ENCODE assay signal across 18 mouse cellular contexts in the genomic region with DNA sequence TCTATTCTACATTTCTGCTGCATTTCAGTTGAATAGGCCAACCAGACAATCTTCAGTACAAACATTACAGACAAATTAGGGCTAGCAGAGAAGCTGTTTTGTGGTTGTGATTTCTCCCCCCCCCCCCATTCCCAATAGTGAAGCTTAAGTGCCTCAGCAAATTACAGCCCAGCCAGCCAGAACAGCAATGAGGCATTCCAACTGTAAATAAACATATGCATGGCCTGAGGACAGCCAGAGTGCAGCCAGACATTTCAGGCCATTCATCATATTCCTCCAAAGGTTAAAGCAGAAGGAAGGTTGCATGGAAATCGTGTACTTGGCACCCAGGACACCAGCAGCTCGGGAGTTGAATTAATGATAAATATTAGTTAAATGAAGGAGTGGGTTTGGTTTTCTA.
A peak's percentile ranks its signal among the peaks of the same experiment; 100 is the strongest.
DNase-seq lines count a peak whose midpoint lies in the region; ATAC-seq lines count a peak whose summit lies in the region.
"Had no signal": no experiment of that assay in that cellular context is flagged by ENCODE, and none has a peak within 500 bp of the region (broad histone marks: within the 10 kb centered on the region; RNA-seq: fewer than 3 reads in every experiment).

No protein-coding gene starts in this region.

- no peak overlapping the region for H3K4me3 ChIP-seq in hindbrain, embryonic 16.5 days (ENCODE audit: low read length)
- H3K4me3 ChIP-seq in hindbrain, embryonic 12.5 days, result no peak overlapping the region
- H3K4me3 ChIP-seq in limb, embryonic 11.5 days (ENCODE audit: low read depth, low read length), result no peak overlapping the region
- H3K4me3 ChIP-seq in limb, embryonic 10.5 days, result no peak overlapping the region
- H3K4me3 ChIP-seq: embryonic facial prominence, embryonic 13.5 days; heart, embryonic 13.5 days had no signal

- no peaks in the 10 kb centered on the region for H3K36me3 ChIP-seq in hindbrain, embryonic 16.5 days (ENCODE audit: control insufficient read depth, insufficient read depth, low read length)
- H3K36me3 ChIP-seq in hindbrain, embryonic 12.5 days, result no peaks in the 10 kb centered on the region
- H3K36me3 ChIP-seq in limb, embryonic 11.5 days (ENCODE audit: control insufficient read depth, insufficient read depth, low read length), result no peaks in the 10 kb centered on the region
- no peaks in the 10 kb centered on the region for H3K36me3 ChIP-seq in limb, embryonic 10.5 days
- H3K36me3 ChIP-seq: embryonic facial prominence, embryonic 13.5 days; heart, embryonic 13.5 days had no signal

- no peaks in the 10 kb centered on the region for H3K27me3 ChIP-seq in hindbrain, embryonic 16.5 days (replicated peaks; ENCODE audit: control insufficient read depth, insufficient read depth, low read length)
- H3K27me3 ChIP-seq in hindbrain, embryonic 12.5 days, result no peaks in the 10 kb centered on the region
- no peaks in the 10 kb centered on the region for H3K27me3 ChIP-seq in limb, embryonic 11.5 days (ENCODE audit: control insufficient read depth, insufficient read depth, low read length)
- H3K27me3 ChIP-seq in limb, embryonic 10.5 days (ENCODE audit: low read depth, poor library complexity, severe bottlenecking), result no peaks in the 10 kb centered on the region
- H3K27me3 ChIP-seq: embryonic facial prominence, embryonic 13.5 days; heart, embryonic 13.5 days had no signal

- ATAC-seq in hindbrain, embryonic 16.5 days, result peak; percentile 65; the same call in 1 of the 2 replicates
- no peak; the same call in 1 of the 2 replicates for ATAC-seq in hindbrain, embryonic 12.5 days (ENCODE audit: low FRiP score)
- no peak for ATAC-seq in limb, embryonic 11.5 days (ENCODE audit: insufficient number of reproducible peaks, low FRiP score, low TSS enrichment, low read depth)
- ATAC-seq: forebrain, embryonic 14.5 days had no signal

- H3K4me1 ChIP-seq in hindbrain, embryonic 16.5 days (ENCODE audit: control insufficient read depth, insufficient read depth, low read depth, low read length), result no peaks in the 10 kb centered on the region
- no peaks in the 10 kb centered on the region for H3K4me1 ChIP-seq in hindbrain, embryonic 12.5 days
- no peaks in the 10 kb centered on the region for H3K4me1 ChIP-seq in limb, embryonic 11.5 days (ENCODE audit: control insufficient read depth, insufficient read depth, low read length)
- H3K4me1 ChIP-seq in limb, embryonic 10.5 days, result no peaks in the 10 kb centered on the region
- H3K4me1 ChIP-seq: embryonic facial prominence, embryonic 13.5 days; heart, embryonic 13.5 days had no signal

- H3K27ac ChIP-seq in hindbrain, embryonic 16.5 days (ENCODE audit: low read depth, low read length), result no peak overlapping the region
- H3K27ac ChIP-seq in hindbrain, embryonic 12.5 days, result no peak overlapping the region
- H3K27ac ChIP-seq in limb, embryonic 11.5 days (replicated peaks; ENCODE audit: low read depth, low read length), result no peak overlapping the region
- no peak overlapping the region for H3K27ac ChIP-seq in limb, embryonic 10.5 days
- H3K27ac ChIP-seq: embryonic facial prominence, embryonic 13.5 days; heart, embryonic 13.5 days; hindbrain, embryonic 14.5 days had no signal

- H3K9me3 ChIP-seq in hindbrain, embryonic 16.5 days (ENCODE audit: control insufficient read depth, low read length), result no peaks in the 10 kb centered on the region
- no peaks in the 10 kb centered on the region for H3K9me3 ChIP-seq in hindbrain, embryonic 12.5 days (replicated peaks)
- H3K9me3 ChIP-seq in limb, embryonic 11.5 days (ENCODE audit: control insufficient read depth, low read length), result no peaks in the 10 kb centered on the region
- H3K9me3 ChIP-seq in limb, embryonic 10.5 days (replicated peaks), result no peaks in the 10 kb centered on the region
- H3K9me3 ChIP-seq: embryonic facial prominence, embryonic 13.5 days; heart, embryonic 13.5 days had no signal

- H3K4me2 ChIP-seq in hindbrain, embryonic 16.5 days (ENCODE audit: low read length), result no peak overlapping the region
- H3K4me2 ChIP-seq in hindbrain, embryonic 12.5 days (replicated peaks), result no peak overlapping the region
- no peak overlapping the region for H3K4me2 ChIP-seq in limb, embryonic 11.5 days (ENCODE audit: low read depth, severe bottlenecking)
- H3K4me2 ChIP-seq: embryonic facial prominence, embryonic 13.5 days; heart, embryonic 13.5 days; hindbrain, embryonic 14.5 days had no signal

- no peak overlapping the region for H3K9ac ChIP-seq in hindbrain, embryonic 16.5 days (ENCODE audit: low read depth, low read length)
- no peak overlapping the region for H3K9ac ChIP-seq in hindbrain, embryonic 12.5 days
- H3K9ac ChIP-seq in limb, embryonic 11.5 days (ENCODE audit: low read length), result no peak overlapping the region
- H3K9ac ChIP-seq: embryonic facial prominence, embryonic 13.5 days; heart, embryonic 13.5 days; hindbrain, embryonic 14.5 days had no signal

- DNase-seq in limb, embryonic 11.5 days (ENCODE audit: low spot score), result peak; percentile 14
- no peak for DNase-seq in limb, embryonic 10.5 days (ENCODE audit: low spot score)
- DNase-seq in retina, postnatal 1 day, result peak; percentile 40
- DNase-seq in retina, embryonic 14.5 days (ENCODE audit: low spot score), result no peak
- no peak for DNase-seq in cerebellum, adult 18-20 months
- DNase-seq: adrenal gland, adult 2 months; adrenal gland, postnatal 25 days; cerebellum, adult 8-10 months; cerebellum, postnatal 14 days; gastrocnemius, postnatal 36 days; heart, adult 11 months; heart, postnatal 36 days had no signal

- 44% methylated on average over 2 of the region's 2 CpGs for whole genome bisulfite sequencing in hindbrain, embryonic 16.5 days
- 79% methylated on average over 2 of the region's 2 CpGs for WGBS in hindbrain, embryonic 12.5 days
- 81% methylated on average over 2 of the region's 2 CpGs for WGBS in limb, embryonic 11.5 days
- 77% methylated on average over 2 of the region's 2 CpGs for WGBS in limb, embryonic 10.5 days

Comparison
In these comparisons a context has a peak if more than half of its experiments do, and no peak if none do; other contexts are left out.
1. DNase-seq: peak in limb, embryonic 11.5 days (single experiment) and retina, postnatal 1 day (single experiment); none in limb, embryonic 10.5 days (single experiment), retina, embryonic 14.5 days (single experiment) and cerebellum, adult 18-20 months (0 of 2).